Mouse (Mus musculus): ENCODE results near the gene Rxrb. TPM values are rescaled to one million over a fixed set of nuclear protein-coding genes. Genes with fewer than 3 reads are reported as not detected.
A peak's percentile ranks its signal among the peaks of the same experiment; 100 is the strongest.
"Not testable (repeated sequence)": the region's sequence is repeated elsewhere in the genome, so short reads cannot be mapped to it uniquely, and the experiment has no call there.

Rxrb gene
- total RNA-seq (2021) = 10 to 100 TPM; 76.0 to 83.6 TPM

DNA sequence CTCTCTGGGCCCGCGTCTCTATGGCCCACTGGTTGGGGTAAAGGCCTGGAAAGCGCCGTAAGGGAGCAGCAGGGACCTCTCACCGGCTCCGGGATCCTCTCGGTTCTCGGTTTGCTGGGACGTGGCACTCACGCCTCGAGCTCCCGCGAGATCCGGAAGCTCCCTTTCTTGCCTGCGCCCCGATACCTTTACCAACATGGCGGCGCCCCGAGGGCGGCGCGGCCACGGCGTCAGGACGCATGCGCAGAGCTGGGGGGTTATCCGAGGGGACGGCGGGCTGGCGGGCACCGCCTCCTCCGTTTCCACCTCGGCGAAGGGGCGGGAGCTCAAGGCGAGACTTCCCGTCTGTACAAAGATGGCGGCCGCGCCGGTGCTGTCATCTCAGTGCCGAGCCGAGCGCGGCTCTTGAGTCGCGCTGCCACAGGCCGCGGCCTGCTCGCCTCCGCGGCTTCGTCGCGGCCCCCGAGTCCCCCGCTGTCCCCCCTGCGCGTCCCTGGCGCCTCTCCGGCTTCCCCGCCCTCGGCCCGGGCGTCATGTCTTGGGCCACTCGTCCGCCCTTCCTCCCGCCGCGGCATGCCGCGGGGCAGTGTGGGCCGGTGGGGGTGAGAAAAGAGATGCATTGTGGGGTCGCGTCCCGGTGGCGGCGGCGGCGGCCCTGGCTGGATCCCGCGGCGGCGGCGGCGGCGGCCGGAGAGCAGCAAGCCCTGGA lies at the start of gene Rxrb, which contains the start of gene Slc39a7:
TSS of gene Rxrb (plus strand) at position 348 of the 709 bp plus-strand sequence.
TSS of gene Slc39a7 (minus strand) at position 218 of the 709 bp plus-strand sequence.
- DNase-seq (ENCODE audit: extremely low spot score in 1 of 2, low spot score in 1 of 2) = peak; percentile 97 to 98

DNA sequence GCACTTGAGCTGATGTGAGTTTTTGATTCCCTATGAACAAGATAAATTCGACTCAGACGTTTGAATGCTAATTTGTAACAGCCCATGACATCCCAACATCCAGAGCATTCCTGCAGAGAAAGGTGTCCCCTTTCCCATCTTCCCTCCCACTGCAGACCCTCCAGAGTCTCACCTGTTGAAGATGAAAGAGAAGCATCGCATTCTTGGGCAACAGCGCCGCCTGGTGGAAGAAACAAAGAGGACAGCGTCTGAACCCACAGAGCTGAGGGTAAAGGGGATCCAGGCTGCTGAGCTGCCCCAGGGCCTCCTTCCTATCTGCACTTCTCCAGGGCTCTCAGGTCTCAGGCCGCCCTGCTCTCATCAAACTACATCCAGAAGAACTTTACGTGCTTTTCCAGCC lies 49.5 kb upstream of the Rxrb start:
- DNase-seq (ENCODE audit: extremely low spot score in 1 of 2, low spot score in 1 of 2) = peak in 1 of 2 experiments; percentile 74

DNA sequence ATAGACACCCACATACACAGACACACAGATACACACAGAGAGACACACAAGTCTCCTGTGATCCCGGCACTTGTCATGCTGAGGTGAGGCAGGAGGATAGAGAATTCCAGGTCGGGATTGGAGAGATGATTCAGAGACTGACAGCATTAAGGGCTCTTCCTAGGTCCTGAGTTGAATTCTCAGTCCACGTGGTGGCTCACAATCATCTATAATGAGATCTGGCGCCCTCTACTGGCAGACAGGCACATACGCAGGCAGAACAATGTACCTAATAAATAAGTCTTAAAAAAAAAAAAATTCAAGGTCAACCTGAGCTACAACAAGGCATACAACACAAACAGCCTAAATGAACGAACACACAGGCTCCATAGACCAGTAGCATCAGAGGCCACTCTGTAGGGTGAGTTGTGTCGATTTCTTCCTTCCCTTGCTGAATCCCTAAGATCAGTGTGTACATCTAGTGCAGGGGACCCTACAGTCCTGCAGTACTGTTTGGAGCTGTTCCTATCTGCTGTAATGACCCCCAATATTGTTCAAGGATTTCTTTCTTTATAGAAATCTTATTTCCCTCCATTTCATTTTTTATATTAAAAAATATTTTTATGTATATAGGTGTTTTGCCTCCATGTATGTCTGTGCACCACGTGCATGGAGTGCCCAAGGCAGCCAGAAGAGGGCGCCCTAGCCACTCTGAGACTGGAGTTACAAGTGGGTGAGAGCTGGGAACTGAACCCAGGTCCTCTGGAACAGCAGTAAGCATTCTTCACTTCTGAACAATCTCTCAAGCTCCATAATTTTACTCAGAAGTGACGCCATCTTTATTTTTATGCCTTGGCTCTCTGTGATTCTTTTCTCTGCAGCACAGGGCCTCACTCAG lies 39.6 kb upstream of the Rxrb start:
- peak in 1 of 2 experiments; percentile 67 for DNase-seq (ENCODE audit: extremely low spot score in 1 of 2, low spot score in 1 of 2)

DNA sequence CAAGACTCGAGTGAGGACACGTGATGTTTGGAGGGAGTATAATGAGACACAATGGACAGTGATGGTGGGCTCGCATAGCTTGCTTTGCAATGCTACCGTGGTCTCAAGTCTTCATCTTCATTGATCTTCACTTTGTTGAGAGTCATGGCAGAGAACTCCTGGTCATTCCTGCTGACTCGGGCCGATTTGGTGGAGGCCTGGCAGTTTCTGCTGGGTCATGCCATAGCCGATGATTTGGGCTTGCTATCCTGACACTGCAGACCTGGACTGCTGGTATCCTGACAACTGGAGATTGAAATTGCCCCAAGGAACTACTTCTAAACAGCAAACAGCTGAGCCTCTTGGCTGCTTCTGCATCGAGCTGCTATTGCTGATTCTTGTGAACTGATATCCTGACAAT lies 36.7 kb upstream of the Rxrb start:
- no peak for DNase-seq (ENCODE audit: extremely low spot score in 1 of 2, low spot score in 1 of 2)

DNA sequence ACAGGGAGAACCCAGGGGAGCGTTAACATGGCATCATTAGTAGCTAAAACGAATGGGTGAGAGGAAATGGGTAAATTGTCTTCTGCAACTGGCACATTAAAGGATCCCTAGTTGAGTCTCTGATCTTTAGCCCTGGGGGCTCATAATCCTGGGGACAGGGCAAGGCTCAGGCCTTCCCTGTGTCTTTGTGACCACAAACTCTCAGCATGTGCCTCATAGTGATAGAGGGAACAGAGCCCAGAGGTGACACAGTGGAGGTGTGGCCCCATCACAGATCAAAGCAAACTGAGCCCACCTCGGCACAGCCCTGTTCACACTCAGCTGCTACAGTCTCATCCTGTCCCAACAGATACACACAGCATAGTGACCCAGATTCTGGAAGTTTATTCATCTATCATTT lies 36.0 kb upstream of the Rxrb start:
- DNase-seq (ENCODE audit: extremely low spot score in 1 of 2, low spot score in 1 of 2) = no peak

DNA sequence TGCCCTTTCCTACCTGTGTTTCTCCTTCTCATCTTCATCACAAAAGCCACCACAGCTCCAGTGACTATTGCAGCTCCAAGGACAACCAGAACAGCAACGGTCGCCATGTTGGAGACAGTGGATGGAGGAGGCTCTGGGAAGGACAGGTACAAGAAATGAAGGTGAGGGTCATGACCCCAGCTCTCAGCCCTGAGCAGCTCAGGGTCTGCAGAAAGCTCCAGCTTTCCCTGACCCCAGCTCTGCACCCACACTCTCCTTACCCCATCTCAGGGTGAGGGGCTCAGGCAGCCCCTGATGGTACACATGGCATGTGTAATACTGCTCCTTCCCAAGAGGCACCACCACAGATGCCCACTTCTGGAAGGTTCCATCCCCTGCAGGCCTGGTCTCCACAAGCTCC lies 34.6 kb upstream of the Rxrb start:
- DNase-seq (ENCODE audit: extremely low spot score in 1 of 2, low spot score in 1 of 2) = not testable (repeated sequence)

DNA sequence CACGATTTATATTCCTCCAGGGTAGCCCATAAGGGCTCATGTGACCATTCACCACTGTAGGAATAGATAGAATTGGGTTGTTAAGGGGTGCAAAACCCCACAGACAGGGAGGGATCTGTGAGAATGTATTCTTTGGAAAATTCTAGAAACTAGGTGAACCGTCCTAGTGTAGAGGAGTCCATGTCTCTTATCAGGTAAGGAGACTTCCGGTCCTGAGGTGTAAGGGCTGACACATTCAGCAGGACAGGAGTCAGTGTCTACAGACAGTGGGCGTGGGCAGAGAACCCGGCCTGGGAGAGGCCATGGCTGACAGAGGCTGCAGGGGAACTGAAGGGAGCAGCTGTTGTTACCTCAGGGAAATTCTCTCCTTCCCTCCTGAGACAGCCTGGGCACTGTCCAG lies 32.9 kb upstream of the Rxrb start:
- DNase-seq (ENCODE audit: extremely low spot score in 1 of 2, low spot score in 1 of 2) = not testable (repeated sequence)

DNA sequence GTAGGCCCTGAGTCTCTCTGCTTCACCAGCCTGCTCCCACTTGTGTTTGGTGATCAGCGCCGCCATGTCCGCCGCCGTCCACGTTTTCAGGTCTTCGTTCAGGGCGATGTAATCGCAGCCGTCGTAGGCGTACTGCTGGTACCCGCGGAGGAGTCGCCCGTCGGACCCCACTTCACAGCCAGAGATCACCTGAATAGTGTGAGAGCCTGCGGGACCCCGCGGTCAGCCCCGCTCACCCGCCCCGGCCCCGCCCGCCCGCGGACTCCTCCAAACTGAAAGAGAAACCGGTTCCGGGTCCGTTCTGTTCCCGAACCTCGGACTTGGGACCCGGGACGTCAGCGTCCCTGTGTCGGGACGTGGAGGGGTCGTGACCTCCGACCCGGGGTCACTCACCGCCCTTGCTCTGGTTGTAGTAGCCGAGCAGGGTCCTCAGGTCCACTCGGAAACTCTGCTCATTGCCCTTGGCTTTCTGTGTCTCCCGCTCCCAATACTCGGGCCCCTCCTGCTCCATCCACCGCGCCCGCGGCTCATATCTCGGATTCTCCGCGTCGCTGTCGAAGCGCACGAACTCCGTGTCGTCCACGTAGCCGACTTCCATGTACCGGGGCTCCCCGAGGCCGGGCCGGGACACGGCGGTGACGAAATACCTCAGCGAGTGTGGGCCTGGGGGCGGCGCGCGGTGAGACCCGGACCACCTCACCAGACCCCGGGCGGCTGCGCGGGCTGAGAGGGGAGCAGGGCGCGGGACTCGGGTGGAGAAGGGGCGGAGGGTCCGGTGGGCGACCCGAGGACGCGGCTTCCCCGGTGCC lies 32.1 kb upstream of the Rxrb start:
- no peak for DNase-seq (ENCODE audit: extremely low spot score in 1 of 2, low spot score in 1 of 2)

DNA sequence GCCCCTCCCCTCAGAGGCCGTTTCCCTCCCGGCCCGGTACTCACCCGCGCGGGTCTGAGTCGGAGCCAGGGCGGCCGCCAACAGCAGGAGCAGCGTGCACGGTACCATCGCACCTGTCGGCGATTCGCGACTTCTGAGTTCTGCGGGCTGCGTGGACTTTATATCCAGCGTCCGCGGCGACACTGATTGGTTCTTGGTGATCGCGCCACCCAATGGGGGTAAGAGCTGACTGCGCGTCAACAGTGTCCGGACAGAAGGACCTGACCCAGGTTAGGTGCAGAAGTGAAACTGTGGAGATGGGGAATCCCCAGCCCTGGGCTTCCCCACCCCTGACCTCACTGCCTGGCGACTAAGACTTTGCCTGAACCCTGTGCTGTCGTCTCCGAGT lies 31.5 kb upstream of the Rxrb start, which contains the start of gene H2-K1:
TSS of gene H2-K1 (minus strand) at position 198 of the 388 bp plus-strand sequence.
- DNase-seq (ENCODE audit: extremely low spot score in 1 of 2, low spot score in 1 of 2) = peak in 1 of 2 experiments; percentile 53

DNA sequence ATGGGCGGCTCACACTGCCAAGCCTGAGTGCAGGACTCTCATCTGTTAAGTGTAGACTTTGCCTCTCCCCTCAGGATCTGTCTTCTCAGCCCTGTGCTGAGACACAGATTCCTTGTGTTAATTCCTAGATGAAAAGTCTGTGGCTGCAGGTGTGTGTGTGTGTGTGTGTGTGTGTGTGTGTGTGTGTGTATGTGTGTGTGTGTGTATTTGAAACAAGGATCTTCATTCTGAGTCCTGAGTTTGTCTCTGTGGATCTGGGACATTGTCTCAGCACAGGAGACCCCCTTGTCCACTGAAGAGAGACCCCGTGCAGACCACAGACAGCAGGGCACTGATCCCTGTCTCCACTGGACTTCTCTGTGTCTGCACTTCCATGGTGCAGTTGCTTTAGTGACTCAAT lies 30.8 kb upstream of the Rxrb start:
- not testable (repeated sequence) for DNase-seq (ENCODE audit: extremely low spot score in 1 of 2, low spot score in 1 of 2)

DNA sequence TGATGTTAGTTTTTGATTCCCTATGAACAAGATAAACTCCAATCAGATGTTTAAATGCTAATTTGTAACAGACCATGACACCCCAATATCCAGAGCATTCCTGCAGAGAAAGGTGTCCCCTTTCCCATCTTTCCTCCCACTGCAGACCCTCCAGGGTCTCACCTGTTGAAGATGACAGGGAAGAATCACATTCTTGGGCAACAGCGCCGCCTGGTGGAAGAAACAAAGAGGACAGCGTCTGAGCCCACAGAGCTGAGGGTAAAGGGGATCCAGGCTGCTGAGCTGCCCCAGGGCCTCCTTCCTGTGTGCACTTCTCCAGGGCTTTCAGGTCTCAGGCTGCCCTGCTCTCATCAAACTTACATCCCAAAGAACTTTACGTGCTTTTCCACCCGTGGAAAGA lies 28.2 kb upstream of the Rxrb start:
- DNase-seq (ENCODE audit: extremely low spot score in 1 of 2, low spot score in 1 of 2) = peak in 1 of 2 experiments; percentile 63

DNA sequence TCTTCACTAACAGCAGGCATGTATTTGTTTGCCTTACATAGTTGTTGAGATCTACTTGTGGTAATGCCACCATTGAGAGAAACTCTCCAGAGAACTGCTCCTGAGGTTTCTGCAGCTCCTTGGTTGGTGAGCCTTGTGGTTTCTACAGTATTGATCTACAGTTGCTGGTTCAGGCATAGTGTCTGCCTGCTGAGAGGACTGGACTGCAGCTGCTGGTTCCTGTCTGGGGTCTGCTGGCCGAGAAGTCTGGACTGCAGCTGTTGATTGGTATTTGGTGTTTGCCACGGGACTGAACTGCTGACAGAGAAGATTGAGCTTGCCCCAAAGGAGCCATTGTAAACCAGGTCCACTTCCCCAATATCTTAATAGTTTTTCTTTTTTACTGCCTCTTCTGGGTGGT lies 25.0 kb upstream of the Rxrb start:
- no peak for DNase-seq (ENCODE audit: extremely low spot score in 1 of 2, low spot score in 1 of 2)

DNA sequence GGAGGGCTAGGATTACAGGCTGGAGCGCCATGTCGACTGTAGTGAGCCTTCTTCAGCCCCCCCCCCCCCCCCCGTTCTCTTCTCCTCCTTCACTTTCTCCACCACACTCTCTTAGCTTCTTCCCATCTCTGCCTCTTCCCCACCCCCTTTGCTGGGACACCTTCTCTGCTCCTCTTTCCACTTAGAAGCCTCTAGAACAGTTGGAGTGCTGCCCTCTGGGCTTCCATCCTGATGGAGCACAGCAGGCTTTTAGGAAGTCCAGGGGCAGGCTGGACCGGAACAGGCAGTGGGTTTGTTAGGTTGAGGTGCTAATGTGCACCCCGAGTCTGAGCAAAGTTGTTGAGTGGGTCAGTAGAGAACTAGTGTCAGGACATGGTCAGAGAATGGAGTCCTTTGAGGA lies 21.5 kb upstream of the Rxrb start:
- no peak for DNase-seq (ENCODE audit: extremely low spot score in 1 of 2, low spot score in 1 of 2)

DNA sequence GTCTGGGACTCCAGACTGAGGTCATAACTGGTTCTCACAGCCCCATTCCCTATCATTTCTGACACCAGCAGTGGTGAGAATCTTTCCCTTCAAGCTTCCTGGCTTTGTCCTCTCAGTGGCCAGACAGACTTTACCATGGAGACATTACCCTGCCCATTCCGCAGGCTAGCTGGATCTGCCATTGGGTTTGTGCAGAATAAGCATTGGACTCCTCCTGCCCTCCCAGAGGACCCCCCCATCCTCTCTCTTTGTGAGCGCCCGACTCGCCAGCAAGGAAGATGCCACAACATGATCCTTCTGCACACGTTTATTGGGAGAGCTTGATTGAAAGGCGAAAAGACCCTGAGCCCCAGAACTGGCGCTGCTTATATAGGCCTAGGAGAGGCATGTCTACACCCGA lies 18.2 kb upstream of the Rxrb start:
- DNase-seq (ENCODE audit: extremely low spot score in 1 of 2, low spot score in 1 of 2) = no peak

DNA sequence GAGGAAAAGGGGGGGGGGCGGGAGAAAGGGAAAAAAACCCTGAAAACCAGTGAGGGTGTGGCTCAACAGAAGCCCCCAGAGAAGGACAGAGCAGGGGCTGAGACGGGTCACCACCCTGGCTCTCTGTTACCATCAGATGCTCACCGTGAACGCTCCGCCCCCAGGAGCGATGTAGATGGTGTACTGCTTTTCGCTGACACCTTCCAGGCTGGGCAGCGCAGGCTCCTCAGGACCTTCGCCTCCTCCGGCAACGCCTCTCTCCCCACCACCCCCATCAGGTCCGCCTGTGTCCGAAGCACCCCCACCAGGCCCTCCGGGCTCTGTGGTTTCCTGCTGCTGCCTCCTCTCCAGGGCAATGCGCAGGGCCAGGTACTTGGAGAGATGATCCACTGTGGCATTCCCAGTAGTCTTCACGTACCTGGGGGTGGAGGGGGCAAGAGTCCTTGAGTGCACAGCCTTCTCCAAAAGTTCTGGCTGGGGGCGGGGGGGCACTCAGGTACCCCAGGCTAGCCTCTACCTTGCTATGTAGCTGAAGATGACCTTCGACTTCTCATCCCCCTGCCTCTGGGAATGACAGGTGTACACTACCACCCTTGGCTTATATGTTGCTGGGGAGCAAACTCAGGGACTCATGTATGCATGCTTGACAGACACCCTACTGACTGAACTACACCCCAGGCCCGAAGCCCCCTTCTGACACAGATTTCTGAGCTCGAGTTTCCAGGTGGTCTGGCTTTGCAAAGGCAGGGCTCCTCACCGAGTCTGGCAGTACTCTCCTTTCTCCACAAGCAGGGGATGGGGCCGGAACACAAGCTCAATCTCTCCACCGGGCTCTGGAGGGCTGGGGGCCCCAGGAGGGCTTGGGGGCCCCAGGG lies 9.8 kb upstream of the Rxrb start:
- DNase-seq (ENCODE audit: extremely low spot score in 1 of 2, low spot score in 1 of 2) = no peak

DNA sequence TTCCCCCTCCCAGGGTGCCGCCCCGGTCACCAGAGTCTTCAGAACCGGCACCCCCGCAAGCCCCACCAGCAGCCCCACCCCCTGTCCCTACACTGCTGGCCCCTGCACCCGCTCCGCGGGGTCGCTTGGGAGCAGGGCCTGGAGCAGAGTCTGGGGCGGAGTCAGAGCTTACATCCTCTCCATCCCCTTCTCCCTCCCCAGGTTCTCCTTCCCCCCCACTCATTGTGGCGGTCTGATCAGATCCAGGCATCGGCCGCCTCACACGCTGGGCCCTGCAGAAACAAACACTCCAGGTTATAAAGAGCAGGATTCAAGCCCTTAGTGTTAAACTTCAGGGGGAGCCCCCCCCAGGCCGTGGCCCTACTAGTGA lies 9.2 kb upstream of the Rxrb start:
- no peak for DNase-seq (ENCODE audit: extremely low spot score in 1 of 2, low spot score in 1 of 2)

DNA sequence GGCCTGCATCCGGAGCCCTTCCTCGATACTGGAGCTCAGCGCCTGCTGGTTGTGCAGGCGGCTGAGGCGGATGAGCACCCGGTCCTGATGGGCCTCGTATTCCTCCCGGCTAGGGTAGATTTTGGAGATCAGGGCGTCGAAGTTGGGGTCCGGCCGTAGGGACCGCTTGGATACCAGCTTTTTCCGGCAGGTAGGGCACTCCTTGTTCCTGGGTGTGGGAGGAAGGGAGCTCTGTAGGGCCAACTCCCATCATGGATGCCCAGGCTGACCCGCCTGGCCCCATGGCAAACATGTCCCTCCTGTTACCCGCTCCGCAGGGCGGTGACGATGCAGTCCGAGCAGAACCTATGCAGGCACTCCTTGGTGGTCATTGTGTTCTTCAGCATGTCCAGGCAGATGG lies 8.6 kb upstream of the Rxrb start:
- DNase-seq (ENCODE audit: extremely low spot score in 1 of 2, low spot score in 1 of 2) = no peak

DNA sequence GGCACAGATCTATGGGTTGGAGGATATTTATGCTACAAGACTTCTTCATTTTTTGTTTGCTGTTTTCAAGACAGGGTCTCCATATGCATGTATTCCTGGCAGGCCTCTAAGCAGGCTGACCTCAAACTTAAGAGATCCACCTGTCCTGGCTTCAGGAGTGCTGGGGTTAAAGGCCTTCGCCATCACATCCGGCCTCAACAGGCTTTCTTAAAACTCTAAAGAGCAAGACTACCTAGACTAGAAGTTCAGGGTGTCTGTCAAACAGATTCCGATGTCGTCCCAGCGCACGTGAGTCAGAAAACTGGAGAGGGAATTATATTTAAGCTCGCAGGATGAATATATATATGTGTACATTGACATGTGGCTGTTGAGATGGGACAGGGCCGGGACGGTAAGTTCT lies 7.9 kb upstream of the Rxrb start:
- no peak for DNase-seq (ENCODE audit: extremely low spot score in 1 of 2, low spot score in 1 of 2)

DNA sequence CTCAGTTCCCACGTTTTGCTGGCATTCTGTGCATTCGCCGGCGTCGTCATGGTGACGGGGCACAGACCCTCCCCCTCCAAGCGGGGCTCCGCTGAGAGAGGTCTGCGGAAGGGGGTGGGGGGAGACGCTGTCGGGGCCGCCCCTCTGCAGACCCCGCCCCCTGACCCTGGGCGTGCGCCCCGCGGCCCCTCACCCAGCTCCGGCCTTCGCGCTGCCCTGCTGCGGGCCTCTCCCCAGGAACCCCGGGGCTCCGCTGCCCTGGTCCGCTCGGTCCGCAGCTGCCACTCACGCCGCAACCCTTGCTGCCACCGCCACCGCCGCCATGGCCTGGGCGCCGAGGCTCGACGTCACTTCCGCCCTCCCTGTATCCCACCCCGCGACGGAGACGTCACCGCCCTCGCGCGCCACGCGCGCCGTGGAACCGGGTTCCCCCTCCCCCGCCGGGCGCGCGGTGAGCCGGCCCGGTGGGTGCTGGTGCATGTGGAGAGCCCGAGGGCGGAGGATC lies 7.2 kb upstream of the Rxrb start, which contains the start of gene Ring1:
TSS of gene Ring1 (minus strand) at position 364 of the 505 bp plus-strand sequence.
- peak; percentile 83 to 94 for DNase-seq (ENCODE audit: extremely low spot score in 1 of 2, low spot score in 1 of 2)

All from layer of hippocampus, postnatal 25 days (tissue).